8 mouse cellular contexts compared by ENCODE assay signal in the genomic region with DNA sequence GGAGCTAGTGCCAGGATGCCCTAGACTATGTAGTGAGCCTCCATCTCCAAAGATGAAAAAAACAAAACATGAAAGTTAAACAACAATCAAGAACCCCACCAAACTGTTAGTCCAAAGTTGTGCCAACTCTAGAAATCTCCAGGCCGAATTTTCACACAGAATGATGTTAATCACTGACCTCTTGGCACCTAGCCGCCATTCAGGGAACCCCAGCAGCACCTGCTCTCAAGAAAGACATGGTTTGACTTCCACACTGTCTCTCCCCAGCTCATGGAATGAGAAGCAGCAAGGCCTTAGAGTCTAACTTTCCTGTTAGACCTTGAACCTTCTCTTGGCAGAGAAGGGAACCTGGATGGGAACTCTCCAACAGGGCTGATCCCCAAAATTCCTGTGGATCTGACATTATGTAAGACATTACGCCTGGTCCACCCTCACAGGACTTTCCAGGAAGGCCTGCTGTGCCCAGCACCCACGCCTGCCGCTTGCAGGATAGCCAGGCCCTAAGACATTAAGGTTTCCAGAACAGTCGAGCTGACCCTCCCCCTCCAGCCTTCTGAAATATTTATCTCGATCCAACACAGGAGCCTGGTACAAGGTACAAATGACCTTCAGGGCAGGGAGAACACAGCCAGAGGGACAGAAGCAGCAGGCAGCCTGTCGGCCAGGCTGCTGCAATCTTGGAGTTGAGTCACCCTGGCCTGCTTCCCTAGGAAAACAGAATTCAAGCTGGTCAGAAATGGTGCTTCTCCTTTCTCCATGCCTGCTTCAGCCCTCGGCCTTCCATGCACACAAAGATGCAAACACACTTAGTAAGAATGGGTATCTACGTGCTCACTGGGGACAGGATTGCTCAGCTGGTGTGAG. TPM values are rescaled to one million over a fixed set of nuclear protein-coding genes. Genes with fewer than 3 reads are reported as not detected.
DNase-seq lines count a peak whose midpoint lies in the region; ATAC-seq lines count a peak whose summit lies in the region.
"Had no signal": no experiment of that assay in that cellular context is flagged by ENCODE, and none has a peak within 500 bp of the region (broad histone marks: within the 10 kb centered on the region; RNA-seq: fewer than 3 reads in every experiment).

No protein-coding gene starts in this region.

- DNase-seq in Muller cell, postnatal 12 days (ENCODE audit: inconsistent ontology term) = peak; percentile 73
- peak; percentile 86 for DNase-seq in adrenal gland, adult 2 months
- peak; percentile 41 to 49 for DNase-seq in heart, adult 9 months (ENCODE audit: low spot score in 2 of 2)
- no peak for DNase-seq in urinary bladder, postnatal 4 days (ENCODE audit: low spot score in 2 of 2)
- DNase-seq in layer of hippocampus, postnatal 10 days (ENCODE audit: low spot score in 2 of 2) = no peak
- no peak for DNase-seq in testis, postnatal 10 days (ENCODE audit: low spot score)
- DNase-seq: midbrain, embryonic 14.5 days had no signal

- H3K27me3 ChIP-seq in kidney, embryonic 16.5 days (ENCODE audit: insufficient read depth, low read length) = no peaks in the 10 kb centered on the region

- H3K36me3 ChIP-seq in kidney, embryonic 16.5 days (ENCODE audit: insufficient read depth, low read length) = no peaks in the 10 kb centered on the region

- H3K4me1 ChIP-seq in kidney, embryonic 16.5 days (ENCODE audit: insufficient read depth, low read length) = no peaks in the 10 kb centered on the region

- H3K9ac ChIP-seq in kidney, embryonic 16.5 days (replicated peaks; ENCODE audit: low read length) = no peak overlapping the region

- H3K9me3 ChIP-seq in kidney, embryonic 16.5 days (ENCODE audit: low read length) = no peaks in the 10 kb centered on the region; the same call in 1 of the 2 replicates

- peak; percentile 35; the same call in 1 of the 2 replicates for ATAC-seq in kidney, embryonic 16.5 days (ENCODE audit: low FRiP score, low TSS enrichment)

- H3K4me2 ChIP-seq in kidney, embryonic 16.5 days (replicated peaks; ENCODE audit: low read depth, low read length) = no peak overlapping the region

- 56% methylated on average over 10 of the region's 10 CpGs for WGBS in kidney, embryonic 16.5 days

- H3K4me3 ChIP-seq in kidney, embryonic 16.5 days (ENCODE audit: low read length) = no peak overlapping the region

- peak overlapping the region; percentile 32; the same call in 1 of the 2 replicates for H3K27ac ChIP-seq in kidney, embryonic 16.5 days (ENCODE audit: low read length)

RNA-seq across cellular contexts. Expression of a gene that starts 12.3 kb away (rescaled TPM):
- 10 to 100 TPM; 31.9 to 36.9 TPM for total RNA-seq in adrenal gland, adult 2 months (2021)
- 104 and 107 TPM in 2 replicates for polyA plus RNA-seq in adrenal gland, adult 2 months (2012; rRNA removed)
- polyA plus RNA-seq in kidney, embryonic 16.5 days (2015; fragmentation: Nextera tagmentation; extraction: Ambion mirVana) = 5.0 and 5.1 TPM in 2 replicates
- 10 to 100 TPM; 21.8 to 24.0 TPM for total RNA-seq in layer of hippocampus, postnatal 10 days (2021)

RNA-seq across cellular contexts. Expression of a gene that starts 49.6 kb away (rescaled TPM):
- 100 to 1,000 TPM; 194 to 198 TPM for total RNA-seq in adrenal gland, adult 2 months (2021)
- 55.9 and 62.9 TPM in 2 replicates for polyA plus RNA-seq in adrenal gland, adult 2 months (2012; rRNA removed)
- 45.2 and 45.4 TPM in 2 replicates for polyA plus RNA-seq in kidney, embryonic 16.5 days (2015; fragmentation: Nextera tagmentation; extraction: Ambion mirVana)
- total RNA-seq in layer of hippocampus, postnatal 10 days (2021) = 10 to 100 TPM; 38.4 to 41.3 TPM

Comparison
In these comparisons a context has a peak if more than half of its experiments do, and no peak if none do; other contexts are left out.
1. DNase-seq: peak in Muller cell, postnatal 12 days (single experiment), adrenal gland, adult 2 months (single experiment) and heart, adult 9 months (2 of 2); none in urinary bladder, postnatal 4 days (0 of 2), layer of hippocampus, postnatal 10 days (0 of 2) and testis, postnatal 10 days (single experiment).
2. RNA of a gene that starts 49.6 kb away (total RNA-seq): 194 to 198 TPM in adrenal gland, adult 2 months; 38.4 to 41.3 TPM in layer of hippocampus, postnatal 10 days; every median in the first group is over 4 times any median in the second.